Mouse (Mus musculus) stomach, postnatal 0 days (tissue): Measurements from ENCODE around the gene Edaradd. TPM values are rescaled to one million over a fixed set of nuclear protein-coding genes. Genes with fewer than 3 reads are reported as not detected.

Source experiments
- ATAC-seq: fragments of 200-750 bp; cut with Nextera tagmentation; 2 replicates; pipeline ENCODE4 v1.8.0; 2017; ENCODE audit not compliant: low FRiP score, low TSS enrichment
- DNase-seq: peaks from one replicate; pipeline ENCODE4 v3.0.0-alpha.2; 2016; ENCODE audit warnings: low spot score
- H3K27ac ChIP-seq: fragments of 300-500 bp; sonication (generic); replicated peaks from 2 replicates; pipeline ENCODE4 v1.5.1; 2014; ENCODE audit warnings: mild to moderate bottlenecking, control low read depth
- H3K27me3 ChIP-seq: fragments of 300-500 bp; sonication (generic); 2 replicates; pipeline ENCODE4 v1.6.1; 2014; ENCODE audit warnings: low read length; ENCODE audit not compliant: control insufficient read depth, insufficient read depth
- H3K36me3 ChIP-seq: fragments of 300-500 bp; sonication (generic); 2 replicates; pipeline ENCODE4 v1.6.1; 2014; ENCODE audit warnings: low read length, mixed read lengths; ENCODE audit not compliant: control insufficient read depth, insufficient read depth
- H3K4me1 ChIP-seq: fragments of 300-500 bp; sonication (generic); replicated peaks from 2 replicates; pipeline ENCODE4 v1.6.1; 2014; ENCODE audit warnings: antibody characterized with exemption; ENCODE audit not compliant: control insufficient read depth, insufficient read depth
- H3K4me2 ChIP-seq: fragments of 300-500 bp; sonication (generic); replicated peaks from 2 replicates; pipeline ENCODE4 v1.6.1; 2014; ENCODE audit warnings: low read depth, mild to moderate bottlenecking, control low read depth, moderate library complexity
- H3K4me3 ChIP-seq: fragments of 300-500 bp; sonication (generic); 2 replicates; pipeline ENCODE4 v1.5.1; 2014; ENCODE audit warnings: low read depth, low read length, control low read depth
- H3K9ac ChIP-seq: fragments of 300-500 bp; sonication (generic); 2 replicates; pipeline ENCODE4 v1.6.1; 2014; ENCODE audit warnings: mild to moderate bottlenecking, low read length, control low read depth, mixed read lengths
- H3K9me3 ChIP-seq: fragments of 300-500 bp; sonication (generic); 2 replicates; pipeline ENCODE4 v1.6.1; 2016; ENCODE audit warnings: low read length; ENCODE audit not compliant: control insufficient read depth
- CTCF ChIP-seq: IDR thresholded peaks from 2 replicates; pipeline ENCODE4 v1.5.1; 2016; ENCODE audit warnings: antibody characterized with exemption, low read depth, mild to moderate bottlenecking, moderate library complexity
- EP300 ChIP-seq: optimal IDR thresholded peaks from 2 replicates; pipeline ENCODE3; 2016; ENCODE audit warnings: antibody characterized with exemption
- WGBS: fragments of 180-500 bp; shearing (Covaris S2); extraction: QIAGEN DNeasy Blood & Tissue Kit; methylation state at CpG from one replicate; pipeline ENCODE4 v1.1.7; 2014; 5-methylcytosine and 5-hydroxymethylcytosine counted together
- polyA plus RNA-seq: library from polyadenylated mRNA; unstranded; fragments of >200 nt; fragmentation: Nextera tagmentation; extraction: Ambion mirVana; gene quantifications from 2 replicates; pipeline ENCODE4 v1.2.1, GENCODE M21; 2015

Edaradd gene
- polyA plus RNA-seq, 1 experiment from 2014 or later = 2.2 TPM

DNA sequence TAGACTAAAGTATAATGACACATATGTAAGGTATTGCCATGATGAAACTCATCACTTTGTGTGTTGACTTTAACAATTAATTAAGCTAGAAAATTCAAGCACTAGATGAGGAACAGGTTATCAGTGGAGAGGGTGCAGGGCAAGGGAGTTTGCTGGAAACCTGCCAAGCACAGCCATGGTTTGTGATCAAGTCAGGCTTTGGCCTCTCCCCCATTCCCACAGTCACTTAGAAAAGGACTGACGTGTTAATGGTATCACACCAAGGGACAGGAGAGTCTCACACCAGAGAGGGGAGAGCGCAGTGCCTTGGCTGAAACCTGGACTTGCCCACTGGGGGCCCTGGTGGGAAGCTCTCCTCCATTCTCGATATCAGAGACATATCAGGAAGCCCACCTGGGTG, 14.9 kb downstream of the Edaradd start:
- Histone ChIP-seq H3K4me3 (no peak overlapping the region), H3K27me3 (no peaks in the 10 kb centered on the region), H3K9me3 (no peaks in the 10 kb centered on the region), H3K9ac (no peak overlapping the region), H3K4me2 (no peak overlapping the region), H3K27ac (no peak overlapping the region), H3K4me1 (0 out of 2 replicates have a peak, but pooled peaks cover 3% of the 10 kb centered on the region), H3K36me3 (no peaks in the 10 kb centered on the region)
- TF ChIP-seq EP300 = no peak
- TF ChIP-seq CTCF = no peak
- peak; percentile 24 for DNase-seq
- 68% methylated on average over 3 of the region's 3 CpGs for WGBS
- ATAC-seq = no peak

DNA sequence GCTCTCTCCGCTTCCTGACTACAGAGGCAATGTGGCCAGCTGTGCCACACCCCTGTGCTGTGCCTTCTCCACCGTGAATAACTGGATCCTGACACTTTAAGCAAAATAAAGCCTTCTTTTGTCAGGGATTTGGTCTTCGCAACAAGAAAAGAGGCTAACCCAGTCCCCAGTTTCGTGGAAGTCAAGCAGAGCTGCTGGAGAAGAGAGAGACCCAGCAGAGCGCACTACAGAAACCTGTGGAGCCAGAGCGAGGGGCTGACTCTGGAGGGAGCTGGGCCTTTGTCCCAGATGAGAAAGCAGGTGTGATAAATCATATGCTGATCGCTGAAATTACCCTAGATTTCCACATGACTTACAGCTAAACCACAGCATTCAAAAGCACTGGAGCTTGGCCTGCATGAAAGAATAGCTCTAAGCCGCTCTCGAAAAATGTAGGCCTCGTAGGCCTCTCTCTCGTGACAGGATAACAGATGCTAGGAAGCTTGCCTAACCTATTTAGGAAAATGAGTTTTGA, 16.9 kb downstream of the Edaradd start:
- Histone ChIP-seq H3K4me3 (no peak overlapping the region), H3K36me3 (no peaks in the 10 kb centered on the region), H3K27ac (peak overlapping the region; percentile 45), H3K27me3 (no peaks in the 10 kb centered on the region), H3K9ac (no peak overlapping the region), H3K4me1 (0 out of 2 replicates have a peak, but pooled peaks cover 3% of the 10 kb centered on the region), H3K9me3 (no peaks in the 10 kb centered on the region), H3K4me2 (no peak overlapping the region)
- DNase-seq = no peak
- WGBS = 47% methylated on average over 11 of the region's 11 CpGs
- no peak for ATAC-seq
- TF ChIP-seq CTCF = no peak
- no peak for TF ChIP-seq EP300

- peak overlapping the region; percentile 45 for H3K27ac ChIP-seq
- no peak for ATAC-seq
- no peak for DNase-seq
These were observed 17.5 kb downstream of the Edaradd start for GRCm38 (mm10) chr13:12502665-12503237.

DNA sequence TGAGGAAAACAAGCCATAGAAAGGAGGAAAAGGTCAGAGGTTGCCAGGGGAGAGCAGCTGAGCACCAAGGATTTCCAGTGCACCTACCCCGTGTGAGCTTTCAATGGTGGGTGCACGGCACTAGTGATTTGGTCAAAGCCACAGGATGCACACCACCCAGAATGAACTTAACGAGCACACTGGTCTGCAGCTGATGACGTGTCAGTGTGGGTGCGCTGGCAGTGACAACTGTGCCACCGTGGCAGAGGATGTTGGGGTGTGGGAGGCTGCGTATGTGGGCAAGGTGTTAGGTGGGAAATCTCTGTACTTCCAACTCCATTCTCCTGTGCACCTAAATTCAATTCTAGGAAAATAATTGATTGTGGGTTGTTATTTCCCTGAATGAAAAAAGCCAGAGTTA, 21.1 kb downstream of the Edaradd start:
- no peaks in the 10 kb centered on the region for H3K36me3 ChIP-seq
- 95% methylated on average over 7 of the region's 7 CpGs for WGBS
- DNase-seq (no peak), ATAC-seq (no peak)
- 0 out of 2 replicates have a peak, but pooled peaks cover 3% of the 10 kb centered on the region for H3K4me1 ChIP-seq
- H3K9ac ChIP-seq = no peak overlapping the region
- H3K4me2 ChIP-seq = no peak overlapping the region
- H3K27me3 ChIP-seq = no peaks in the 10 kb centered on the region
- H3K27ac ChIP-seq = no peak overlapping the region
- H3K9me3 ChIP-seq = no peaks in the 10 kb centered on the region
- H3K4me3 ChIP-seq = no peak overlapping the region
- TF ChIP-seq CTCF (no peak), EP300 (no peak)

More at GRCm38 (mm10) chr13:12502665-12503237, 17.5 kb downstream of the Edaradd start:
- Histone ChIP-seq H3K4me1 (0 out of 2 replicates have a peak, but pooled peaks cover 3% of the 10 kb centered on the region), H3K36me3 (no peaks in the 10 kb centered on the region), H3K9ac (no peak overlapping the region), H3K4me3 (no peak overlapping the region), H3K9me3 (no peaks in the 10 kb centered on the region), H3K4me2 (no peak overlapping the region), H3K27me3 (no peaks in the 10 kb centered on the region)
- TF ChIP-seq CTCF (no peak), EP300 (no peak)
- 28% methylated on average over 4 of the region's 4 CpGs for WGBS

GRCm38 (mm10) chr13:12497809-12498208, 22.4 kb downstream of the Edaradd start:
- Histone ChIP-seq H3K36me3 (no peaks in the 10 kb centered on the region), H3K4me1 (no peaks in the 10 kb centered on the region), H3K27ac (no peak overlapping the region), H3K4me2 (no peak overlapping the region), H3K9me3 (no peaks in the 10 kb centered on the region), H3K9ac (no peak overlapping the region), H3K27me3 (no peaks in the 10 kb centered on the region), H3K4me3 (no peak overlapping the region)
- DNase-seq (no peak), ATAC-seq (no peak)
- no peak for TF ChIP-seq CTCF
- no peak for TF ChIP-seq EP300
- 48% methylated on average over 7 of the region's 8 CpGs for WGBS

- no peak overlapping the region for H3K4me3 ChIP-seq
- no peaks in the 10 kb centered on the region for H3K4me1 ChIP-seq
- DNase-seq (no peak), ATAC-seq (no peak)
- H3K36me3 ChIP-seq = no peaks in the 10 kb centered on the region
- TF ChIP-seq CTCF (no peak), EP300 (no peak)
- H3K27ac ChIP-seq = no peak overlapping the region
- no peak overlapping the region for H3K4me2 ChIP-seq
- no peak overlapping the region for H3K9ac ChIP-seq
- H3K27me3 ChIP-seq = no peaks in the 10 kb centered on the region
- H3K9me3 ChIP-seq = no peaks in the 10 kb centered on the region
- WGBS = 84% methylated on average over 9 of the region's 9 CpGs
These were observed 25.5 kb downstream of the Edaradd start for GRCm38 (mm10) chr13:12494750-12495149.
